Mouse (Mus musculus) layer of hippocampus, postnatal 25 days (tissue): Measurements from ENCODE around the gene Lsm2. TPM values are rescaled to one million over a fixed set of nuclear protein-coding genes. Genes with fewer than 3 reads are reported as not detected.

Experiments
- DNase-seq, 2 experiments: peaks; one replicate each; pipeline ENCODE4 v3.0.0; 2022; ENCODE audit warnings: mixed read lengths in 2 of 2, low spot score in 1 of 2; ENCODE audit errors: extremely low spot score in 1 of 2
- total RNA-seq, 2 experiments: library from RNA; stranded (reverse); gene quantifications; 2 replicates each; pipeline ENCODE4 v1.2.3; 2021

Lsm2 gene
- total RNA-seq, 2 experiments from 2014 or later: 18.1 to 19.3 TPM

- no peak for DNase-seq
Measured at GRCm38 (mm10) chr17:35007387-35007991, 25.8 kb downstream of the Lsm2 start.

- no peak for DNase-seq
Measured at GRCm38 (mm10) chr17:35009586-35009985, 27.9 kb downstream of the Lsm2 start.

GRCm38 (mm10) chr17:35011440-35011839 is 29.8 kb downstream of the Lsm2 start:
- DNase-seq: no peak

- no peak for DNase-seq
Measured at GRCm38 (mm10) chr17:35012430-35012829, 30.8 kb downstream of the Lsm2 start.

GRCm38 (mm10) chr17:35013221-35013620 is 31.6 kb downstream of the Lsm2 start:
- DNase-seq: no peak

GRCm38 (mm10) chr17:35015296-35015695 is 33.6 kb downstream of the Lsm2 start:
- no peak for DNase-seq

- no peak for DNase-seq
Measured at GRCm38 (mm10) chr17:35016376-35016775, 34.7 kb downstream of the Lsm2 start, which contains the start of gene Vwa7. Gene Vwa7, plus strand, starts transcription at chr17:35016579.

- no peak for DNase-seq
Measured at GRCm38 (mm10) chr17:35016791-35017705, 35.4 kb downstream of the Lsm2 start.

- no peak for DNase-seq
Measured at GRCm38 (mm10) chr17:35017706-35018030, 36.0 kb downstream of the Lsm2 start.

- DNase-seq: no peak
Measured at GRCm38 (mm10) chr17:35018171-35018570, 36.5 kb downstream of the Lsm2 start.

- DNase-seq: no peak
Measured at GRCm38 (mm10) chr17:35019894-35020293, 38.2 kb downstream of the Lsm2 start.

- no peak for DNase-seq
Measured at GRCm38 (mm10) chr17:35020551-35020950, 38.9 kb downstream of the Lsm2 start.

GRCm38 (mm10) chr17:35021163-35021808 is 39.6 kb downstream of the Lsm2 start:
- DNase-seq: peak; percentile 89 to 97

GRCm38 (mm10) chr17:35021842-35022477 is 40.3 kb downstream of the Lsm2 start:
- DNase-seq: no peak

- DNase-seq: no peak
Measured at GRCm38 (mm10) chr17:35022541-35023060, 40.9 kb downstream of the Lsm2 start.

- DNase-seq: no peak
Measured at GRCm38 (mm10) chr17:35023221-35023620, 41.6 kb downstream of the Lsm2 start.

GRCm38 (mm10) chr17:35023756-35024155 is 42.1 kb downstream of the Lsm2 start:
- DNase-seq: no peak

- DNase-seq: no peak
Measured at GRCm38 (mm10) chr17:35024261-35024660, 42.6 kb downstream of the Lsm2 start.

GRCm38 (mm10) chr17:35024691-35025488 is 43.2 kb downstream of the Lsm2 start:
- no peak for DNase-seq

GRCm38 (mm10) chr17:35026206-35026605 is 44.5 kb downstream of the Lsm2 start:
- no peak for DNase-seq
